Mouse (Mus musculus) liver, embryonic 15.5 days (tissue): ENCODE measurements at regions not wholly inside any gene's neighbourhood (a gene's known extent, or its start where the extent isn't known, plus 50 kb on each side); places are given as distances from the start of the nearest gene placed in this dataset.
"Not testable (repeated sequence)": the region's sequence is repeated elsewhere in the genome, so short reads cannot be mapped to it uniquely, and the experiment has no call there.

Experiments used
- ATAC-seq: fragments of 200-750 bp; cut with Nextera tagmentation; 2 replicates; pipeline ENCODE4 v1.8.0; 2017; ENCODE audit warnings: moderate number of reproducible peaks, mild to moderate bottlenecking, moderate library complexity; ENCODE audit not compliant: insufficient read depth
- H3K27ac ChIP-seq: fragments of 300-500 bp; sonication (generic); replicated peaks from 2 replicates; pipeline ENCODE4 v1.5.1; 2015; ENCODE audit warnings: mild to moderate bottlenecking, inconsistent platforms
- H3K27me3 ChIP-seq: fragments of 300-500 bp; sonication (generic); 2 replicates; pipeline ENCODE4 v1.6.1; 2015; ENCODE audit warnings: mild to moderate bottlenecking, inconsistent platforms
- H3K36me3 ChIP-seq: fragments of 300-500 bp; sonication (generic); replicated peaks from 2 replicates; pipeline ENCODE4 v1.6.1; 2015; ENCODE audit warnings: moderate library complexity, mild to moderate bottlenecking, inconsistent platforms
- H3K4me1 ChIP-seq: fragments of 300-500 bp; sonication (generic); replicated peaks from 2 replicates; pipeline ENCODE4 v1.6.1; 2015; ENCODE audit warnings: inconsistent platforms
- H3K4me2 ChIP-seq: fragments of 300-500 bp; sonication (generic); 2 replicates; pipeline ENCODE4 v1.6.1; 2015; ENCODE audit warnings: moderate library complexity, mild to moderate bottlenecking, inconsistent platforms
- H3K4me3 ChIP-seq: fragments of 300-500 bp; sonication (generic); replicated peaks from 2 replicates; pipeline ENCODE4 v1.5.1; 2015; ENCODE audit warnings: mild to moderate bottlenecking, inconsistent platforms
- H3K9ac ChIP-seq: fragments of 300-500 bp; sonication (generic); 2 replicates; pipeline ENCODE4 v1.6.1; 2015; ENCODE audit warnings: moderate library complexity, mild to moderate bottlenecking, inconsistent platforms
- H3K9me3 ChIP-seq: fragments of 300-500 bp; sonication (generic); replicated peaks from 2 replicates; pipeline ENCODE4 v1.6.1; 2016; ENCODE audit warnings: inconsistent platforms
- WGBS: fragments of 180-500 bp; shearing (Covaris S2); methylation state at CpG from one replicate; pipeline ENCODE4 v1.1.7; 2015; ENCODE audit warnings: mixed read lengths; ENCODE audit not compliant: insufficient replicate concordance; 5-methylcytosine and 5-hydroxymethylcytosine counted together

GRCm38 (mm10) chr3:152040751-152041150 is 125.3 kb downstream of the Gipc2 start:
- Histone ChIP-seq H3K9me3 (no peaks in the 10 kb centered on the region), H3K27ac (no peak overlapping the region), H3K4me1 (no peaks in the 10 kb centered on the region), H3K4me2 (no peak overlapping the region), H3K4me3 (no peak overlapping the region), H3K9ac (no peak overlapping the region), H3K36me3 (no peaks in the 10 kb centered on the region), H3K27me3 (no peaks in the 10 kb centered on the region)
- no peak for ATAC-seq
- 66% methylated on average over 5 of the region's 5 CpGs for WGBS

GRCm38 (mm10) chr3:152036819-152037218 is 129.2 kb downstream of the Gipc2 start:
- not testable (repeated sequence) for H3K9ac ChIP-seq, ATAC-seq, H3K4me1 ChIP-seq, H3K27ac ChIP-seq, H3K9me3 ChIP-seq, H3K27me3 ChIP-seq, H3K4me2 ChIP-seq, H3K4me3 ChIP-seq, H3K36me3 ChIP-seq
- 72% methylated on average over 5 of the region's 5 CpGs for WGBS

DNA sequence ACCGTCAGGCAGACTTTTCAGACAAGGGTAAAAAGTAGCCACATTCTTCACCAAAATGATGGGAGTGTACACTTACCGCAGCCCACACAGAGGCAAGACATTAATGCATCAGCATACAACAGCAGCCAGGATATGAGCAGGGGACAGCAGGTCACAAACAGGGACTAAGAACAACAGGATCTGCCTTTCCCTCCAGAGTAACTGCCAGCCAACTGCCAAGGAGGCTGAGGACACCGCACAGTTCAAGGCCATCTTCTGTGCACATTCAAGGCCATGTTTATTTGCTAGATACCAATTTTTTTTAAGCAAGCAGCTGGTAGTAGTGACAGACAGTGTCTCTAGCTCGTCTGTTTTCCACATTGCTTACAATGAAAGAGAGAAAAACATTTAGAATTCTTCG is 130.6 kb downstream of the Gipc2 start:
- Histone ChIP-seq H3K36me3 (no peaks in the 10 kb centered on the region), H3K4me1 (no peaks in the 10 kb centered on the region)

DNA sequence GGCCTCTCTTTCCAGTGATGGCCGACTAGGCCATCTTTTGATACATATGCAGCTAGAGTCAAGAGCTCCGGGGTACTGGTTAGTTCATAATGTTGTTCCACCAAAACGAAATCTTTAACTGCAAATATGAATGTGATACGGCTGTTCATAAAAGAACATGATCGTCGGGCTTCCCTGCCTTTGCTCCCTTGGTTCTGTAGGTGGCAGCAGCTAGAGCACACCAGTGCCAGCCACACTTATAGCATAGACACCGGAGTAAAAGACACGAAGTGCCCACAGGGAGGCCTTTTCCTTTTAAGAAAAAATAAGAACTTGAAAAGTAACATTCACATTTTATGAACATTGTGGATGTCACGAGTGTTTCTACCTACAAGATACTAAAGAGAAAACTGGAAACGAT is 131.3 kb downstream of the Gipc2 start:
- no peaks in the 10 kb centered on the region for H3K36me3 ChIP-seq
- no peak overlapping the region for H3K9ac ChIP-seq
- H3K9me3 ChIP-seq: no peaks in the 10 kb centered on the region
- H3K4me3 ChIP-seq: no peak overlapping the region
- 64% methylated on average over 10 of the region's 10 CpGs for WGBS
- no peak overlapping the region for H3K4me2 ChIP-seq
- no peak overlapping the region for H3K27ac ChIP-seq
- no peak for ATAC-seq
- no peaks in the 10 kb centered on the region for H3K27me3 ChIP-seq
- no peaks in the 10 kb centered on the region for H3K4me1 ChIP-seq

More for the DNA sequence above, 130.6 kb downstream of the Gipc2 start:
- no peaks in the 10 kb centered on the region for H3K27me3 ChIP-seq
- H3K9me3 ChIP-seq: no peaks in the 10 kb centered on the region
- no peak overlapping the region for H3K4me3 ChIP-seq
- no peak overlapping the region for H3K4me2 ChIP-seq
- ATAC-seq: no peak
- no peak overlapping the region for H3K27ac ChIP-seq
- H3K9ac ChIP-seq: no peak overlapping the region
- WGBS: 61% methylated on average over 5 of the region's 5 CpGs

- WGBS: 46% methylated on average over 2 of the region's 2 CpGs
- no peaks in the 10 kb centered on the region for H3K27me3 ChIP-seq
Observed at GRCm38 (mm10) chr3:152034221-152034620, 131.8 kb downstream of the Gipc2 start.

DNA sequence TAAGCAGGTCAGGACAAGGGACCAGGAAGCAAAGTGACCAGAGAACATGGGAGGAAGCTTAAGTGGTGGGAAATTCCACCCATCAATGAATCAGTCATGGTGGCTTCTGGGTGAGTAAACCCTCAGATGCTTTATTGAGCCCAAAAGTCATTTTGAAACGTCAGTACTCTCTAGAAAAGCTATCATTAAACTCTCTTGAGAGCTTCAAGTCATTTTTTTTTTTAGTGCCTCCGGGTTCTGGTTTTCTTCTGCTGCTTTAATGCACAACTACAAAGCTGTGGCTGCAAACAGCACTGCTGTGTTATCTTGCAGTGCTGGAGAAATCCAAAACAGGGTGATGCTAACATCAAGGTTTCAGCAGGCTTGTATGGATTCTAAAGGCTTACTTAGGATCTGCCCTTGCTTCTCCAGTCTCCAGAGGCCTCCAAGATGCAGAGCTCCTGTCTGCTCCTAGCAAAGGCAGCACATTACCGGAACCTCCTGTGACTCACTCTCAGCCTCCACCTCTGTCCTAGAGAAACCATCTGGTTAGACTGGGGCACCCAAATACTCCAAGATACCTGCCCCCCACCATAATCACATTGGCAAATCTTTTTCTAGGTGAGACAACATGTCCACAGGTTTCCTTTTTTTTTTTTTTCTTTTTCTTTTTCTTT is 133.2 kb downstream of the Gipc2 start:
- no peak overlapping the region for H3K4me3 ChIP-seq
- 48% methylated on average over 3 of the region's 3 CpGs for WGBS
- H3K27ac ChIP-seq: no peak overlapping the region
- no peaks in the 10 kb centered on the region for H3K36me3 ChIP-seq
- no peak overlapping the region for H3K9ac ChIP-seq
- H3K9me3 ChIP-seq: no peaks in the 10 kb centered on the region
- ATAC-seq: no peak
- H3K4me1 ChIP-seq: no peaks in the 10 kb centered on the region
- H3K27me3 ChIP-seq: no peaks in the 10 kb centered on the region
- H3K4me2 ChIP-seq: no peak overlapping the region

More at GRCm38 (mm10) chr3:152034221-152034620, 131.8 kb downstream of the Gipc2 start:
- no peak overlapping the region for H3K4me3 ChIP-seq
- H3K27ac ChIP-seq: no peak overlapping the region
- no peak overlapping the region for H3K4me2 ChIP-seq
- ATAC-seq: no peak
- H3K9me3 ChIP-seq: no peaks in the 10 kb centered on the region
- no peaks in the 10 kb centered on the region for H3K4me1 ChIP-seq
- H3K9ac ChIP-seq: no peak overlapping the region
- H3K36me3 ChIP-seq: no peaks in the 10 kb centered on the region

- Histone ChIP-seq H3K4me2 (no peak overlapping the region), H3K27ac (no peak overlapping the region), H3K9ac (no peak overlapping the region), H3K9me3 (no peaks in the 10 kb centered on the region), H3K36me3 (no peaks in the 10 kb centered on the region), H3K4me3 (no peak overlapping the region), H3K27me3 (no peaks in the 10 kb centered on the region), H3K4me1 (no peaks in the 10 kb centered on the region)
- WGBS: 39% methylated on average over 1 of the region's 1 CpGs
- no peak for ATAC-seq
Observed at GRCm38 (mm10) chr3:152028695-152029094, 137.3 kb downstream of the Gipc2 start.

DNA sequence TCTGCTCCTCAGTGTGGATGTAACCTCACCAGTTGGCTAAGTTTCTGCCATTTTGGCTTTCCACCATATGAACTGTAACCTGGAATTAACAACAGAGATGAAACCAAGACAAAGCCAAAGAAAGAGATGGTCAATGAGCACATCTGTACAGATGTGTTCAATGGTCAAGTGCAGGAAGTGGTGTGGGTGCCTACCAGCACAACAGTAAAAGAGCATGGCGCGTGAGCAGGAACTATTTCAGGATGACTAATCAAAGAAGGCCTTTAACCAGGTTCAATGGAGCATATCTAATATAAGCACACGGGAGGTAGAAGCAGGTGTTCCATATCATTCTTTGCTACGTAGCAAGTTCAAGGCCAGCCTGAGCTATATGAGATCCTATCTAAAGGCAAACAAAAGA is 140.0 kb downstream of the Gipc2 start:
- no peaks in the 10 kb centered on the region for H3K27me3 ChIP-seq
- no peak overlapping the region for H3K9ac ChIP-seq
- 77% methylated on average over 4 of the region's 4 CpGs for WGBS
- no peak for ATAC-seq
- no peak overlapping the region for H3K4me2 ChIP-seq
- H3K27ac ChIP-seq: no peak overlapping the region
- H3K4me1 ChIP-seq: no peaks in the 10 kb centered on the region
- H3K9me3 ChIP-seq: no peaks in the 10 kb centered on the region
- no peak overlapping the region for H3K4me3 ChIP-seq
- no peaks in the 10 kb centered on the region for H3K36me3 ChIP-seq

GRCm38 (mm10) chr3:152025122-152025521 is 140.9 kb downstream of the Gipc2 start:
- no peaks in the 10 kb centered on the region for H3K9me3 ChIP-seq
- no peak overlapping the region for H3K9ac ChIP-seq
- no peak overlapping the region for H3K4me2 ChIP-seq
- no peaks in the 10 kb centered on the region for H3K4me1 ChIP-seq
- 67% methylated on average over 8 of the region's 8 CpGs for WGBS
- no peaks in the 10 kb centered on the region for H3K36me3 ChIP-seq
- no peaks in the 10 kb centered on the region for H3K27me3 ChIP-seq
- H3K4me3 ChIP-seq: no peak overlapping the region
- H3K27ac ChIP-seq: no peak overlapping the region
- ATAC-seq: no peak

DNA sequence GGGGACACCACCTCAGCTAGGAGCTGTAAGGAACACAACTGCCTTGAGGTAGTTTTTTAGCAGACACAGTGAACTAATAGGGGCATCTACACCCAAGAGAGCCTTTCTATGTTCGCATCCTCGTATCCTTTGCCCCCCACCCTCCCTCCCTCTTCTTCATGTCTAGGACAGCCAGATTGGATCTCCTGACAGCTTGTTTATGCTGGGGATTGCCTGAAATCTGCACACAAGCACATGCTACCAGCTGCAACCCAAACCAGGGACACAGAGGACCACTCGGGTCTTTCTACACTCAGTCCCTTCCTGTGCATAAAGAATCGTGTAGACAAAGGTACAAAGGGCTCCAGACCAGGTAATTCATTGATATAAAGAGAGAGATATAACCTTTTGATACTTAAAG is 159.3 kb downstream of the Gipc2 start:
- Histone ChIP-seq H3K27ac (no peak overlapping the region), H3K36me3 (no peaks in the 10 kb centered on the region), H3K4me1 (no peaks in the 10 kb centered on the region), H3K9ac (no peak overlapping the region), H3K9me3 (no peaks in the 10 kb centered on the region), H3K27me3 (no peaks in the 10 kb centered on the region), H3K4me3 (no peak overlapping the region), H3K4me2 (no peak overlapping the region)
- WGBS: 56% methylated on average over 4 of the region's 4 CpGs
- ATAC-seq: no peak

DNA sequence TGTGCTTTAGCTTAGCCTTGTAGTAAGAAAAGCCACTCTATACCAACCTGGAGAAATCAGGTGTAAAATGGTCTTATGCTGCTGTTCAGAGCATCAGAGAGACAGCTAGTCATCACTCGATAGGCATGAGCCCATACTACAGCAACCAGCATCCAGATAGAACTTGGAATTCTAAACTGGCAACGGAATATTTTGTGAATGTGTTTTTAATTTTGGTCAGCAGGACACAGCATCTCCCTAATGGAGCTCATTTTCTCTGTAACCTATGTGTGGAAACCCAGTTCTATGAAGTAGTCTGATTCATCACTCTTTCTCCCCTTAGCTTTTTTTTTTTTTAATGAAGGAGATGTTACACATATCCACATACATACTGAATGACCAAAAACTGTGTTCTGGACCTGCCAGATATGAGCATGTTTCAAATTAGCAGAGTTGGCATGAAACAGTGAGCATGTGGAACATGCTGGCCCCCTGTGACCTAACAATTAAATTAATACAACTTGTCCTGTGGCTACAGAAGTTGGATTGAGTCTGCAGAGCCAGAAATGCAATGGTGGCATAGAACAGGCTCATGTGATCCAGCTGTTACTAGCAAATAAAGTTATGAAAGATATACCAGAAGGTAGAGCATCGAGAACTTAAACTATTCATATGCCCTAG is 160.5 kb downstream of the Gipc2 start:
- Histone ChIP-seq H3K4me2 (no peak overlapping the region), H3K4me1 (no peaks in the 10 kb centered on the region), H3K9me3 (no peaks in the 10 kb centered on the region), H3K4me3 (no peak overlapping the region), H3K27me3 (no peaks in the 10 kb centered on the region), H3K36me3 (no peaks in the 10 kb centered on the region), H3K9ac (no peak overlapping the region), H3K27ac (no peak overlapping the region)
- 50% methylated on average over 3 of the region's 3 CpGs for WGBS
- no peak for ATAC-seq
